Mouse (Mus musculus) erythroblast, embryonic 14.5 days (primary cell): Measurements from ENCODE around the gene Emc6.

ENCODE experiments used
- GATA1 ChIP-seq: IDR thresholded peaks from 2 replicates; pipeline ENCODE4 v1.6.1; 2012; ENCODE audit warnings: low read length, inconsistent platforms, mixed read lengths
- TAL1 ChIP-seq: IDR thresholded peaks from 3 replicates; pipeline ENCODE4 v1.6.1; 2012; ENCODE audit warnings: low read length, inconsistent platforms, mixed read lengths

DNA sequence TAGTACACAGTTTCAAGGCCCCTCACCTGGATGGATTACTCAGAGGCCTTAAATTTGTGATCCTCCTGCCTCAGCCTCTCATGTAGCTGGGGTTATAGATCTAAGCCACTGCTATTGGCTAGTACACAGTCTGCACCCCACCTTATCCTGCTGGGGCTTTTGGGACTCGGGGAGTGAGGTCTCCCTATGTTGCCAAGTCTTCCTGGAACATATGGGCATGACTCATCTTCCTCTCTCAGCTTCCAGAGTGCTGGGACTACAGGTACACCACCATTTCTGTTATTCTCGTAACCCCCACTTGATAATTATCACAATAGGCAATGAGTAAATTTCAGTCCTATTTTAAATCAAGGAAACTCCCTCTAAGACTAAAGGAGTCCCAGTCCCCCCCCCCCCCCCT, 17.6 kb upstream of the Emc6 start:
- TF ChIP-seq TAL1 (no peak), GATA1 (no peak)
